In the genomic region with DNA sequence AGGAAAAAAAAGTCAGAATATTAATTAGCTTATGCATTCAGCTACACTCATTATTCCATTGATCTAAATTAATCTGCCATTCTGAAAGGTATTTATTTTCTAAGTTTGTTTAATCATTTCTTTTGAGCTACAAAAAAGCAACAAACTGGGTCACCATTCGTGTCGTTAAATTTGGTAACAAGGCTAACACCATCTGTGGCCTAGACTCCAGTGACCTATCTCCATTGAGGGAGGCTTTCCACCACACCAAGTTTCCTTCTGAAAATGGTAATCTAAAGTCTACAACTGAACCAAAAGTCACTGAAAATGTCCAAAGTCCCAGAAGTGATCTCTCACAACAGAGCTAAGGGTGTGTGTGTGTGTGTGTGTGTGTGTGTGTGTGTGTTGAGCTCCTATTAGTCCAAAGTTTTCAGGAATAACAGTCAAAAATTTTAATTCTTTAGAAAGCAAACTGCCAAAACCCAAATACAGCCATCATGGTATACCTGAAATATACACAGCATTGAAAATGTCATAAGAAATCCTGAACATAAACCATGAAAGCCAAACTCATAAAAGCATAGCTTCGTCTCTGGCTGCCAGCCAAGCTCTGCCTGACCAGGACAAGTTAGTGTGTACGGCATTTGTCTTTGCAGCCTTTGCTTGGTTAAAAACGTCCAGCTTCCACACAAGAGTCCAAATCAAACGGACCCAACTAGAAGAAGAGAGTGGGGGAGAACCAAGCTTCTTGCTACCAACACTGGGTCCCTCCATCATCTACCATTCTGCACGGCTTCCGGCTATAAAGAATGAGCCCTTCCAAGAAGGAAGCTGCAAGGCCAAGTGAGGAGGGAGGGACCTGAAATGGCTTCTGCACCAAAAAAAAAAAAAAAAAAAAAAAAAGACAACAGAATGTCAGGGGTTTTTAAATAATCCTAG, we compare ENCODE assay signal across 11 mouse cellular contexts.
DNase-seq lines count a peak whose midpoint lies in the region; ATAC-seq lines count a peak whose summit lies in the region.
"Had no signal": no experiment of that assay in that cellular context is flagged by ENCODE, and none has a peak within 500 bp of the region (broad histone marks: within the 10 kb centered on the region; RNA-seq: fewer than 3 reads in every experiment).

No protein-coding gene starts in this region.

- DNase-seq in kidney, adult 18-20 months: peak; percentile 55
- DNase-seq in kidney, adult 11 months: no peak
- peak; percentile 52 for DNase-seq in brain, adult 2 months (ENCODE audit: low read depth, low spot score)
- peak; percentile 45 to 49 for DNase-seq in cerebellum, postnatal 36 days
- DNase-seq in kidney, postnatal 4 days: peak; percentile 66 to 68
- no peak for DNase-seq in right cerebral cortex, postnatal 36 days (ENCODE audit: low spot score in 2 of 2)
- DNase-seq: forebrain, postnatal 0 days; gastrocnemius, postnatal 10 days; thymus, postnatal 4 days had no signal

- no peak for ATAC-seq in monocyte, adult 5-6 weeks (replicated peaks; ENCODE audit: insufficient number of reproducible peaks, low FRiP score, low TSS enrichment, poor library complexity, severe bottlenecking)
- ATAC-seq: forebrain, postnatal 0 days; inflammation-experienced regulatory T-cells, adult 6 months had no signal

Comparison
In these comparisons a context has a peak if more than half of its experiments do, and no peak if none do; other contexts are left out.
1. DNase-seq: peak in kidney, adult 18-20 months (single experiment), brain, adult 2 months (single experiment), cerebellum, postnatal 36 days (2 of 2) and kidney, postnatal 4 days (2 of 2); none in kidney, adult 11 months (single experiment) and right cerebral cortex, postnatal 36 days (0 of 2).